Mouse (Mus musculus) cerebellum, adult 2 months (tissue): Measurements from ENCODE around the gene Terb2.

ENCODE experiments used
- CTCF ChIP-seq: fragments of 200-500 bp; IDR thresholded peaks from 2 replicates; pipeline ENCODE4 v1.5.1; 2011; ENCODE audit warnings: low read depth, mild to moderate bottlenecking, control low read depth, low read length, moderate library complexity, borderline replicate concordance; ENCODE audit not compliant: insufficient read depth
- POLR2A ChIP-seq: fragments of 200-500 bp; IDR thresholded peaks from 2 replicates; pipeline ENCODE4 v1.6.1; 2011; ENCODE audit warnings: low read length, control low read depth, borderline replicate concordance; ENCODE audit not compliant: insufficient read depth

- TF ChIP-seq POLR2A = no peak
- TF ChIP-seq CTCF = no peak
Measured at GRCm38 (mm10) chr2:122191849-122192248, 5.8 kb downstream of the Terb2 start.
